Mouse (Mus musculus): ENCODE data around the gene Gpr31b. TPM values are rescaled to one million over a fixed set of nuclear protein-coding genes. Genes with fewer than 3 reads are reported as not detected.
"Not testable (repeated sequence)": the region's sequence is repeated elsewhere in the genome, so short reads cannot be mapped to it uniquely, and the experiment has no call there.

The Gpr31b gene
- polyA plus RNA-seq, 1 experiment from 2014 or later: 0.19 TPM

DNA sequence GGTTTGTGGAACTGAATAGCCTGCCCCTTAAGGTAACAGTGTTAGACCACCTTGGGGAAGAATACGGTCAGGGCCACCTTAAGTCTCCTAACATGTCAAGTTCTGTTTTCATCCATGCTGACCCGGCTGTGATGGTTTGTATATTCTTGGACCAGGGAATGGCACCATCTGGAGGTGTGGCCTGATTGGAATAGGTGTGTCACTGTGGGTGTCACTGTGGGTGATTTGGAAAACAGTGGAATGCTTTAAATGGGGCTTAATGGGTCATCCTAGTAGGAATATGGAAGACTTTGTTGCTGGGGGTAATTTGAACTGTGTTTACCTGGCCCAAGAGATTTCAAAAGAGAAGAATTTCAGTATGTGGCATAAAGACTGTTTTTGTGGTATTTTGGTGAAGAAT lies 47.7 kb downstream of the Gpr31b start:
- not testable (repeated sequence) for H3K9me3 ChIP-seq (replicated peaks; ENCODE audit: control insufficient read depth, low read length, poor library complexity, severe bottlenecking); H3K27ac ChIP-seq (ENCODE audit: low read length)
- 85% methylated on average over 2 of the region's 2 CpGs for WGBS

DNA sequence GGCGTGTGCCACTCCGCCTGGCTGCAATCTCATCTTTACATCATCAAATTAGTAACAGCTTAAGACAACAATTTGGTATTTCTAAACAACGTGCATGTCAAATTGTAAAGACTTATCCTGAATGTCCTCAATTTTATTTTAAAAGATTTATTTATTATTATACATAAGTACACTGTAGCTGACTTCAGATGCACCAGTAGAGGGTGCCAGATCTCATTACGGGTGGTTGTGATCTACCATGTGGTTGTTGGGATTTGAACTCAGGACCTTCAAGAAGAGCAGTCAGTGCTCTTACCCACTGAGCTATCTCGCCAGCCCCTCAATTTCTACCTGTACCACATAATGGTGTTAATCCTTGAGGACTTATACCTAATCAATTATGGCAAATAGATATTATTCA lies 49.9 kb downstream of the Gpr31b start:
- H3K4me3 ChIP-seq (ENCODE audit: low read depth, low read length); ATAC-seq; H3K27ac ChIP-seq (ENCODE audit: low read length); H3K9me3 ChIP-seq (replicated peaks; ENCODE audit: control insufficient read depth, low read length, poor library complexity, severe bottlenecking); H3K4me2 ChIP-seq (ENCODE audit: low read length); H3K9ac ChIP-seq (ENCODE audit: low read depth, low read length); H3K36me3 ChIP-seq (ENCODE audit: control insufficient read depth, insufficient read depth, low read length); H3K4me1 ChIP-seq (ENCODE audit: control insufficient read depth, insufficient read depth, low read length); H3K27me3 ChIP-seq (ENCODE audit: control insufficient read depth, insufficient read depth, low read depth, low read length): not testable (repeated sequence)
- 97% methylated on average over 5 of the region's 5 CpGs for WGBS

More for the DNA sequence above, 47.7 kb downstream of the Gpr31b start:
- H3K4me2 ChIP-seq (ENCODE audit: low read length); H3K4me3 ChIP-seq (ENCODE audit: low read depth, low read length); H3K9ac ChIP-seq (ENCODE audit: low read depth, low read length); H3K4me1 ChIP-seq (ENCODE audit: control insufficient read depth, insufficient read depth, low read length); ATAC-seq; H3K27me3 ChIP-seq (ENCODE audit: control insufficient read depth, insufficient read depth, low read depth, low read length); H3K36me3 ChIP-seq (ENCODE audit: control insufficient read depth, insufficient read depth, low read length): not testable (repeated sequence)

Other genes with a start within 250 kb of the Gpr31b start
- gene Mas1, start 184.2 kb downstream of the Gpr31b start, polyA plus RNA-seq (2015; fragmentation: Nextera tagmentation; extraction: Ambion mirVana): not detected in 2 replicates
- gene Mrgprh, start 176.3 kb downstream of the Gpr31b start, polyA plus RNA-seq (2015; fragmentation: Nextera tagmentation; extraction: Ambion mirVana): not detected in 2 replicates
- gene Pnldc1, start 142.1 kb downstream of the Gpr31b start, polyA plus RNA-seq (2015; fragmentation: Nextera tagmentation; extraction: Ambion mirVana): 0.75 and 1.7 TPM in 2 replicates
- 347 and 381 TPM in 2 replicates for gene Tcp1, start 136.6 kb downstream of the Gpr31b start, polyA plus RNA-seq (2015; fragmentation: Nextera tagmentation; extraction: Ambion mirVana)
- 117 and 122 TPM in 2 replicates for gene Mrpl18, start 136.0 kb downstream of the Gpr31b start, polyA plus RNA-seq (2015; fragmentation: Nextera tagmentation; extraction: Ambion mirVana)
- 0.76 and 1.4 TPM in 2 replicates for gene Acat3, start 111.7 kb downstream of the Gpr31b start, polyA plus RNA-seq (2015; fragmentation: Nextera tagmentation; extraction: Ambion mirVana)
- gene Acat2, start 91.5 kb downstream of the Gpr31b start, polyA plus RNA-seq (2015; fragmentation: Nextera tagmentation; extraction: Ambion mirVana): 378 and 382 TPM in 2 replicates
- 133 and 136 TPM in 2 replicates for gene Wtap, start 58.1 kb downstream of the Gpr31b start, polyA plus RNA-seq (2015; fragmentation: Nextera tagmentation; extraction: Ambion mirVana)
- gene Sod2, start 45.5 kb downstream of the Gpr31b start, polyA plus RNA-seq (2015; fragmentation: Nextera tagmentation; extraction: Ambion mirVana): 111 and 118 TPM in 2 replicates
- 0.30 TPM in 1 of 2 replicates, not detected in the other for gene Tcp10b, start 8.8 kb upstream of the Gpr31b start, polyA plus RNA-seq (2015; fragmentation: Nextera tagmentation; extraction: Ambion mirVana)
- not detected in 2 replicates for gene Unc93a, start 79.5 kb upstream of the Gpr31b start, polyA plus RNA-seq (2015; fragmentation: Nextera tagmentation; extraction: Ambion mirVana)
- not detected in 2 replicates for gene Smok2a, start 168.9 kb upstream of the Gpr31b start, polyA plus RNA-seq (2015; fragmentation: Nextera tagmentation; extraction: Ambion mirVana)
- not detected in 2 replicates for gene Smok2b, start 178.0 kb upstream of the Gpr31b start, polyA plus RNA-seq (2015; fragmentation: Nextera tagmentation; extraction: Ambion mirVana)

All from midbrain, embryonic 16.5 days (tissue).